Mouse (Mus musculus) limb, embryonic 12.5 days (tissue): ENCODE data around the gene Ostm1. TPM values are rescaled to one million over a fixed set of nuclear protein-coding genes. Genes with fewer than 3 reads are reported as not detected.
A peak's percentile ranks its signal among the peaks of the same experiment; 100 is the strongest.

Experiments
- ATAC-seq: fragments of 200-750 bp; cut with Nextera tagmentation; 2 replicates; pipeline ENCODE4 v1.8.0; 2017; ENCODE audit warnings: low read depth, moderate TSS enrichment; ENCODE audit not compliant: insufficient number of reproducible peaks, insufficient read depth, low FRiP score, low TSS enrichment
- H3K27ac ChIP-seq: fragments of 300-500 bp; sonication (generic); 2 replicates; pipeline ENCODE4 v1.5.1; 2016; ENCODE audit warnings: mild to moderate bottlenecking, moderate library complexity
- H3K27me3 ChIP-seq: fragments of 300-500 bp; sonication (generic); 2 replicates; pipeline ENCODE4 v1.6.1; 2016; ENCODE audit warnings: mild to moderate bottlenecking, moderate library complexity
- H3K36me3 ChIP-seq: fragments of 300-500 bp; sonication (generic); 2 replicates; pipeline ENCODE4 v1.6.1; 2016; ENCODE audit warnings: mild to moderate bottlenecking, moderate library complexity
- H3K4me1 ChIP-seq: fragments of 300-500 bp; sonication (generic); replicated peaks from 2 replicates; pipeline ENCODE4 v1.6.1; 2016
- H3K4me2 ChIP-seq: fragments of 300-500 bp; sonication (generic); 2 replicates; pipeline ENCODE4 v1.6.1; 2016; ENCODE audit warnings: mild to moderate bottlenecking, moderate library complexity
- H3K4me3 ChIP-seq: fragments of 300-500 bp; sonication (generic); replicated peaks from 2 replicates; pipeline ENCODE4 v1.5.1; 2016; ENCODE audit warnings: mild to moderate bottlenecking
- H3K9ac ChIP-seq: fragments of 300-500 bp; sonication (generic); replicated peaks from 2 replicates; pipeline ENCODE4 v1.6.1; 2016; ENCODE audit warnings: mild to moderate bottlenecking, moderate library complexity
- H3K9me3 ChIP-seq: fragments of 300-500 bp; sonication (generic); 2 replicates; pipeline ENCODE4 v1.6.1; 2016; ENCODE audit warnings: mild to moderate bottlenecking, moderate library complexity
- whole genome bisulfite sequencing: fragments of 180-500 bp; shearing (Covaris S2); methylation state at CpG from one replicate; pipeline ENCODE4 v1.1.7; 2016; 5-methylcytosine and 5-hydroxymethylcytosine counted together
- polyA plus RNA-seq: library from polyadenylated mRNA; unstranded; fragments of >200 nt; fragmentation: Nextera tagmentation; extraction: Ambion mirVana; gene quantifications from 2 replicates; pipeline ENCODE4 v1.2.1, GENCODE M21; 2016

The Ostm1 gene
- polyA plus RNA-seq, 1 experiment from 2014 or later = 9.0 TPM

GRCm38 (mm10) chr10:42690233-42691028 is 106.8 kb downstream of the Ostm1 start:
- Histone ChIP-seq H3K9me3 (no peaks in the 10 kb centered on the region), H3K4me3 (no peak overlapping the region), H3K4me1 (peaks cover 11% of the 10 kb centered on the region), H3K9ac (no peak overlapping the region), H3K27me3 (no peaks in the 10 kb centered on the region), H3K4me2 (no peak overlapping the region), H3K36me3 (no peaks in the 10 kb centered on the region), H3K27ac (no peak overlapping the region)
- WGBS = 74% methylated on average over 17 of the region's 17 CpGs
- ATAC-seq = no peak

GRCm38 (mm10) chr10:42691051-42691450 is 107.4 kb downstream of the Ostm1 start:
- Histone ChIP-seq H3K4me3 (no peak overlapping the region), H3K36me3 (no peaks in the 10 kb centered on the region), H3K27me3 (no peaks in the 10 kb centered on the region), H3K9me3 (no peaks in the 10 kb centered on the region), H3K4me1 (peaks cover 11% of the 10 kb centered on the region), H3K27ac (no peak overlapping the region), H3K4me2 (no peak overlapping the region), H3K9ac (no peak overlapping the region)
- no peak for ATAC-seq
- 68% methylated on average over 2 of the region's 2 CpGs for WGBS

DNA sequence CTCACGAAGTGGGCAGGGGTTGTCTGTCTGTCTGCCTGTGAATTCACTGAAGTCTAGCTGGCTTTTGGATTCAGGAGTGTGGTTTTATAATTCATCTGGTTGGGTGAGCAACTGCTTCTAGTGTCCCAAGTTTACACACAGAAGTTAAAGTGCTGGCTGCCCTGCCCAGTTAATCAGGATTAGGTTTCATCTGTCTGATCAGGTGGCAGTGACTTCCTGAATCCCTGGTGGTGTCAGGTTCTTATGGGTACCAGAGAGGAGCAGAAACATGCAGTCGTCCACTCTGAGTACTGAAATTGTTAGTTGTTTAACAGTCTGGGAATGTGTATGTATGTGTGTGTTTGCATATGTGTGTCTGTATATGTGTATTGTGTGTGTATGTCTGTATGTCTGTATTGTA is 108.5 kb downstream of the Ostm1 start:
- no peaks in the 10 kb centered on the region for H3K36me3 ChIP-seq
- no peak overlapping the region for H3K4me2 ChIP-seq
- H3K9me3 ChIP-seq = no peaks in the 10 kb centered on the region
- H3K9ac ChIP-seq = no peak overlapping the region
- H3K27ac ChIP-seq = no peak overlapping the region
- ATAC-seq = no peak
- no peak overlapping the region for H3K4me3 ChIP-seq
- 50% methylated on average over 2 of the region's 2 CpGs for WGBS
- peaks cover 11% of the 10 kb centered on the region for H3K4me1 ChIP-seq
- H3K27me3 ChIP-seq = no peaks in the 10 kb centered on the region

GRCm38 (mm10) chr10:42692794-42693193 is 109.2 kb downstream of the Ostm1 start:
- no peak for ATAC-seq
- H3K9ac ChIP-seq = no peak overlapping the region

DNA sequence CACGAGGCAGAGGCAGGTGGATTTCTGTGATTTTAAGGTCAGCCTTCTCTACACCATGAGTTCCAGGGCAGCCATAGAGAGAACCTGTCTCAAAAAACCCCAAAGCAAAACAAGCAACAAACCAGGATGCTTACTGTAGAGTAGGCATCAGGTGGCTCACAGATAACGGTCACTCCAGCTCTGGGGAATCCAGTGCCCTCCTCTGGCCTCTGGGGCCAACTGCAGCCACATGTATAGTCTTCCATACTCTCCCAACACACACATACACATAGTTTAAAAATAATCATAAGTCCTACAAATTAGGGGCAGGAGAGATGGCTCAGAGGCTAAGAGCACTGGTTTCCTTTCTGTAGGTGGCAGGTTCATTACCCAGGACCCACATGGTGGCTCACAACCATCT is 109.9 kb downstream of the Ostm1 start:
- H3K27me3 ChIP-seq = no peaks in the 10 kb centered on the region
- peaks cover 11% of the 10 kb centered on the region for H3K4me1 ChIP-seq
- no peaks in the 10 kb centered on the region for H3K9me3 ChIP-seq
- no peaks in the 10 kb centered on the region for H3K36me3 ChIP-seq
- H3K27ac ChIP-seq = no peak overlapping the region
- no peak overlapping the region for H3K9ac ChIP-seq
- no peak overlapping the region for H3K4me3 ChIP-seq
- H3K4me2 ChIP-seq = no peak overlapping the region
- no peak for ATAC-seq
- WGBS = 75% methylated on average over 2 of the region's 2 CpGs

More at GRCm38 (mm10) chr10:42692794-42693193, 109.2 kb downstream of the Ostm1 start:
- H3K4me3 ChIP-seq = no peak overlapping the region
- H3K27me3 ChIP-seq = no peaks in the 10 kb centered on the region
- no peaks in the 10 kb centered on the region for H3K9me3 ChIP-seq
- peaks cover 11% of the 10 kb centered on the region for H3K4me1 ChIP-seq
- no peak overlapping the region for H3K4me2 ChIP-seq
- no peak overlapping the region for H3K27ac ChIP-seq
- H3K36me3 ChIP-seq = no peaks in the 10 kb centered on the region

DNA sequence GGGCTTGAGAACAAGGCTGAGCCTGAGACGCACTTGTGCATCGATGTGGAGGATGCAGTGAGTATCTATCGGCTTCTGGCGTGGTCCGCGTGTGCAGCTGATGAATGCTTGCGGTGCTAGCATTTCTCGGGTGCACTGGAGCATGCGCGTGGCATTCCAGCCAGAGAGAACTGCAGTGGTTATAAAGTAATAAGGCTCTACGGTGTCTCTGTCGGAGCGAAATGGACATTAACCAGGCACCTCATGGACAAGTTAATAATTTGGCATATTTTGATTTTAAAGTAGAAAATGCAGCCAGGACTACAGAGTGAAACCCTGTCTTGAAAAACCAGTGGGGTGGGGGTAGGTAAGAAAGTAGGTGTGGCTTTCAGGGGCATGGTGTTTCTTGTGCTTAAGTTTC is 112.7 kb downstream of the Ostm1 start:
- H3K4me2 ChIP-seq = no peak overlapping the region
- H3K9ac ChIP-seq = no peak overlapping the region
- H3K4me1 ChIP-seq = peaks cover 11% of the 10 kb centered on the region
- H3K9me3 ChIP-seq = no peaks in the 10 kb centered on the region
- no peaks in the 10 kb centered on the region for H3K27me3 ChIP-seq
- WGBS = 94% methylated on average over 13 of the region's 13 CpGs
- no peaks in the 10 kb centered on the region for H3K36me3 ChIP-seq
- H3K4me3 ChIP-seq = no peak overlapping the region
- ATAC-seq = no peak
- H3K27ac ChIP-seq = no peak overlapping the region

DNA sequence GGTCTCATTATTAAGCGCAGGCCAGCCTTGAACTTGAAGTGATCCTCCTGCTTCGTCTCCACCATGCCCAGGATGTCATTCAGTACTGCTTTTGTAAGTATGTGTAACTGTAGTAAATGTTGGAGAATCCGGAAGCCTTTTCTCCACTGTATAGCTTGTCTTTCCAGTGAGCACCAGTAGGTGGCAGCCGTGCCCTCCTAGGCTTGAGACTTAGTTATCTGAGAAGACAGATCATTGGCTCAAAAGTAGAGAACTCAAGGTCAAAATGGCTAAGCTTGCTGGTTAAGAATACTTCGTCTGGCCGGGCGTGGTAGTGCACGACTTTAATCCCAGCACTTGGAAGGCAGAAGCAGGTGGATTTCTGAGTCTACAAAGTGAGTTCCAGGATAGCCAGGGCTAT is 113.4 kb downstream of the Ostm1 start:
- Histone ChIP-seq H3K4me2 (no peak overlapping the region), H3K27ac (no peak overlapping the region), H3K27me3 (no peaks in the 10 kb centered on the region), H3K9ac (no peak overlapping the region), H3K4me1 (peaks cover 8% of the 10 kb centered on the region), H3K36me3 (no peaks in the 10 kb centered on the region), H3K4me3 (no peak overlapping the region), H3K9me3 (no peaks in the 10 kb centered on the region)
- no peak for ATAC-seq
- WGBS = 23% methylated on average over 8 of the region's 8 CpGs

DNA sequence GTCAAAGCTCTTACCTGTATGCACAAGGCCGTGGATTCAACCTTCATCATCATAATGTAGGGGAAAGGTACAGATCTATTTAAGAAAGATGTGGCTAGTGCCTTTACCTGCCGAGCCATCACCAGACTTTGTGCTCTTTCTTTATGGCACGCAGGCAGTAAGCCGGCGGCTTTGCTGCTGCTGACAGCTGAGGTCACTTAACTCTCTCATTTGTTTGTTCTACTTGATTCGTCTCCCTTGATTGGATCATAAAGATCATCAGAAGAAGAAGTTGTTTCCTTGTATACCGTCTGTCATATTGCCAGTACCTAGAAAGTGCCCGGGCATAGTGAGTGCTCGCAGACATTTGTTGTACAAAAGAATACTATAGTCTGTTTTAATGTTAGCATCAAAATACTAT is 114.8 kb downstream of the Ostm1 start:
- H3K9me3 ChIP-seq = no peaks in the 10 kb centered on the region
- no peaks in the 10 kb centered on the region for H3K27me3 ChIP-seq
- no peaks in the 10 kb centered on the region for H3K4me1 ChIP-seq
- no peak overlapping the region for H3K27ac ChIP-seq
- no peaks in the 10 kb centered on the region for H3K36me3 ChIP-seq
- H3K4me3 ChIP-seq = no peak overlapping the region
- 86% methylated on average over 9 of the region's 9 CpGs for WGBS
- no peak for ATAC-seq
- H3K4me2 ChIP-seq = no peak overlapping the region
- H3K9ac ChIP-seq = no peak overlapping the region

DNA sequence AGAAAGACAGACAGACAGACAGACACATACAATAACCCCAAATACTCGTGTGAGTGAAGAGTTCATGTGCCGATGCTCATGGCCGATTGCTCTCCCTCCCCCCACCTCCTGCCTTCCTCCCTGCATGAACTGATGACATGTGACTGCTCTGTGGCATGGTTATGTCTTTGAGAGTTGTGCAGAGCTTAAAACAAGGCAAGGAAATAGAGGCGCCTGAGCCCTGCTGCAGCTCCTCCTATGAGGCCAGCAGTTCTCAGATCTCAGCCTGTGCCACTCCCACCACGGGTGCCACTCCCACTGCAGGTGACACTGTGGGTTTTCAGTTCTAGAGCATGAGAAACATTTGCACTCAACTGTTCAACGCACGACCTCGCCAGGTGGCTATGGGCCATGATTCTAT is 115.4 kb downstream of the Ostm1 start:
- ATAC-seq = no peak
- no peaks in the 10 kb centered on the region for H3K27me3 ChIP-seq
- H3K4me3 ChIP-seq = no peak overlapping the region
- H3K9ac ChIP-seq = no peak overlapping the region
- H3K4me2 ChIP-seq = no peak overlapping the region
- 89% methylated on average over 8 of the region's 8 CpGs for WGBS
- no peak overlapping the region for H3K27ac ChIP-seq
- no peaks in the 10 kb centered on the region for H3K4me1 ChIP-seq
- no peaks in the 10 kb centered on the region for H3K36me3 ChIP-seq
- H3K9me3 ChIP-seq = no peaks in the 10 kb centered on the region

DNA sequence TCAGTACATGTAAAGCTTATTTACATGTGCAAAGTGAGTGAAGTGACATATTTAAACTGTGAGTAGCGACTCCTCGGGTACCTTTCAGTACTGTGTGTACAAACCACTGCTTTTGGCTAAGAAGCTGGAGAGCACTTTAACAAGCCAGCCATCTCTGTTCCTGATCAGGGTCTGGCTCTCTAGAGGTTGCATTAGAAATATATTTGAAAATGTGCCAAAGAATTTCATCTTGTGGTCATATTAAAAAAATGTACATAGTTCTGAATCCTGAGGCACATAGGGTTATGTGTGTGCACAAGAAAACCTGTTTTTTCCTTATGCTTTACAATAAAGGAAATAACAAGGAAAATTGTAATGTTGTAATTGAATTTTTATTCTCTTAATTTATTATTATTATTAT is 118.5 kb downstream of the Ostm1 start:
- H3K36me3 ChIP-seq = no peaks in the 10 kb centered on the region
- 96% methylated on average over 2 of the region's 2 CpGs for WGBS
- H3K9me3 ChIP-seq = no peaks in the 10 kb centered on the region
- H3K27ac ChIP-seq = no peak overlapping the region
- no peak overlapping the region for H3K9ac ChIP-seq
- H3K4me2 ChIP-seq = no peak overlapping the region
- H3K27me3 ChIP-seq = no peaks in the 10 kb centered on the region
- no peak for ATAC-seq
- peaks cover 11% of the 10 kb centered on the region for H3K4me1 ChIP-seq
- H3K4me3 ChIP-seq = no peak overlapping the region

DNA sequence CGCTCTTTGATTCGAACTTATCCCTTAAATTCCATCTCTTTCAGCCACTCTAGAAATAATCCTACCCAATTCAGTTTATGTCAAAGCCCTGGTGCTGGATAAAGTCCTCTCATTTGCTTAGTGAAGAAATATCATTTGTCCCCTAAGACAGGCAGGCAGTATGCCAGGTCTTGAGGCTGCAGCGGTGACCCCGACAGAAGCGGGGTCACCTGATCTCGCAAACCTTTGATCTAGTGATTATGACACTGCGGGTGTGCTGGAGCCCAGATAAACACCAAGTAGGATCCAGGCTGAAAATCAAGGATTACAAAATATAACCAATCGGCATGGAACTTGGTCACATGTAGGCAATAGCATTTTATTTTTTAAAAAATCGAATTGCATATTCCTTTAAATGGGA is 131.1 kb downstream of the Ostm1 start:
- WGBS = 10% methylated on average over 9 of the region's 9 CpGs
- H3K27ac ChIP-seq = no peak overlapping the region
- peak overlapping the region; percentile 51 for H3K4me2 ChIP-seq
- no peak for ATAC-seq
- no peak overlapping the region for H3K9ac ChIP-seq
- H3K4me3 ChIP-seq = no peak overlapping the region
- peaks cover 16% of the 10 kb centered on the region for H3K4me1 ChIP-seq
- H3K27me3 ChIP-seq = peaks cover 36% of the 10 kb centered on the region
- H3K9me3 ChIP-seq = 0 out of 2 replicates have a peak, but pooled peaks cover 3% of the 10 kb centered on the region
- H3K36me3 ChIP-seq = no peaks in the 10 kb centered on the region
